Mouse (Mus musculus) monocyte, adult 2 months (primary cell): ENCODE data around the gene Gm21936.
"Not testable (repeated sequence)": the region's sequence is repeated elsewhere in the genome, so short reads cannot be mapped to it uniquely, and the experiment has no call there.

ENCODE experiments used
- DNase-seq, 2 experiments: peaks; one replicate each; pipeline ENCODE4 v3.0.0; 2022; ENCODE audit warnings: low spot score in 2 of 2, low read depth in 1 of 2

Gm21936 gene

GRCm38 (mm10) chr12:87795212-87795611 is at the start of gene Gm21936:
TSS of gene Gm21936 (plus strand) at chr12:87795512.
- not testable (repeated sequence) for DNase-seq

- not testable (repeated sequence) for DNase-seq
Measured at GRCm38 (mm10) chr12:87775655-87776054, 19.7 kb upstream of the Gm21936 start, which contains the start of gene Gm21319. TSS of gene Gm21319 (minus strand) at chr12:87775755.

DNA sequence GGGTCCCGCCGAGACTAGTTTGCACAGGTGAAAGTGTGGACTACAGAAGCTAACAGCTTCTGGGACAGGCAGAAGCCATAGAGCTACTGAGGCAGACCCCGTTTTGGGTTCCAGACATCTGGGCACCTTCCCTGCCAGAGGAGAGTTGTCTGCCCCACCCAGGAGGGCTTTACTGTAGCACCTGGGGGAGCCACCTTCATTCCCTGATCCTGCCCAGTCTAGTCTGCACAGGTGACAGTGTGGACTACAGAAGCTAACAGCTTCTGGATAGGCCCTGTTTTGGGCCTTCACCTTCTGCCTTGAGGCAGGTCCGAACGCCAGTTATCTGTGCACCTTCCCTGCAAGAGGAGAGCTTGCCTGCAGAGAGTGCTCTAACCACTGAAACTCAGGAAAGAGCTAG is 2.7 kb downstream of the Gm21936 start:
- not testable (repeated sequence) for DNase-seq

DNA sequence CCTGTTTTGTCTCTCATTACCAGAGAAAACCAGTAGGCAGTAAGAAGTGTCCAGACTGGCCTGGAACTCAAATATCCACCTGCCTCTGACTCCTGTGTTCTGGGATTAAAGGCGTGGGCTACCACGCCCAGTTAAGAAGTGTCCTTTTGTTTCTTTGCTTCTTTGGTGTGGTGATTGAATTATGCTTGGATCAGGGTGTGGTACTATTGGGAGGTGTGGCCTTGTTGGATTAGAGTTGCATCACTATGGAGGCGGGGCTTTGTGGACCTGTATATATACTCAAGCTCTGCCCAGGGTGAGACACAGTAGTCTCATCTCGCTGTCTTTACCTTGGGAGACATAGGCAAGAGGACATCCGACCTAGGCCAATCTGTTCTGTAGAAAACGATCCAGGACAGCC is 21.0 kb downstream of the Gm21936 start, which contains the start of gene BB287469:
BB287469 (plus strand) TSS at position 301 of the 400 bp plus-strand sequence.
- not testable (repeated sequence) for DNase-seq

GRCm38 (mm10) chr12:87842239-87842638 is 46.9 kb downstream of the Gm21936 start, which contains the start of gene Gm2001:
TSS of gene Gm2001 (minus strand) at chr12:87842339.
- not testable (repeated sequence) for DNase-seq
